Mouse (Mus musculus) lung, postnatal 0 days (tissue): ENCODE measurements at regions not wholly inside any gene's neighbourhood (a gene's known extent, or its start where the extent isn't known, plus 50 kb on each side); places are given as distances from the start of the nearest gene placed in this dataset.

ENCODE experiments used
- CTCF ChIP-seq: IDR thresholded peaks from 2 replicates; pipeline ENCODE4 v1.5.1; 2016; ENCODE audit warnings: antibody characterized with exemption, mild to moderate bottlenecking
- EP300 ChIP-seq: IDR thresholded peaks from 2 replicates; pipeline ENCODE4 v1.6.1; 2016; ENCODE audit warnings: antibody characterized with exemption, mild to moderate bottlenecking, control low read depth

DNA sequence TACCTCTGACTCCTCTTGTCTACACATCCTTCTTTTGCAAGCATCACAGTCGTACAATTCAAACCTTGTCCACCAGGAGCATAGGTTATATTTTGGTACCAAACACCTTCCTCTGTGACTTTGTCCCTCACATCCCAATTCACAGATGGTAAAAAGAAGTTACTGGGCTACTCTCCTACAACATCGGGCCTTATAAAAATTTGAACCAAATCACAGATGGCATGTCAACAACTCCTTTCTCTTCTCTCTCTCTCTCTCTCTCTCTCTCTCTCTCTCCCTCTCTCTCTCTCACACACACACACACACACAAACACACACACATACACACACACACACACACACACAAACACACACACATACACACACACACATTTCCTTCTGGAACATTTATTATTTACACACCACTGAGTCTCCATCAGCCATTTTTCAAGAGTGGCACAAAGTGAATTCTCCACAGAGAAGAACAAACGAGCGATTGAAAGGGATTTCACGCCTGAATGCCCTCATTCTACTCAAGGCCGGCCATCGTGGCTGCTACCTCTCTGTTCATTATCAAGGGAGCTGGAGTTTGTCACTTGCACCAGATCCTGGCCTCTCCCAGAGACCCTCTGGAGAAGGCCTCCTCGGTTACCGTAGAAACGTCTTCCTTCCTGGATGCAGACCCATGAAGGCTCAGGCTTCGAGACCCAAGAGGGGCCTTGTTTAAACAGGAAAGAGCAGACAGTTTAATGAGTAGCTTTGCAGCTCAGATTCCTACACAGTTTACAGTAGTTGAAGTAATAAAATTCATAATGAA lies 314.7 kb upstream of the Gm12728 start:
- TF ChIP-seq CTCF (no peak), EP300 (no peak)
